Mouse (Mus musculus): ENCODE results near the gene Rars. TPM values are rescaled to one million over a fixed set of nuclear protein-coding genes. Genes with fewer than 3 reads are reported as not detected.
"Not testable (repeated sequence)": the region's sequence is repeated elsewhere in the genome, so short reads cannot be mapped to it uniquely, and the experiment has no call there.

Gene Rars
- polyA plus RNA-seq, 1 experiment from 2014 or later, result 72.0 TPM

- WGBS, result 87% methylated on average over 4 of the region's 4 CpGs
- no peaks in the 10 kb centered on the region for H3K9me3 ChIP-seq
- no peak overlapping the region for H3K4me2 ChIP-seq
- no peaks in the 10 kb centered on the region for H3K27me3 ChIP-seq
- no peak for ATAC-seq (ENCODE audit: low FRiP score)
- no peak overlapping the region for H3K4me3 ChIP-seq
- H3K36me3 ChIP-seq, result peaks cover 47% of the 10 kb centered on the region
- H3K4me1 ChIP-seq (replicated peaks), result peaks cover 19% of the 10 kb centered on the region
- no peak overlapping the region for H3K27ac ChIP-seq
- H3K9ac ChIP-seq, result no peak overlapping the region
Observed at GRCm38 (mm10) chr11:35832139-35832538, 2.2 kb downstream of the Rars start.

GRCm38 (mm10) chr11:35827714-35828113 lies 6.6 kb downstream of the Rars start:
- no peaks in the 10 kb centered on the region for H3K9me3 ChIP-seq
- no peak for ATAC-seq (ENCODE audit: low FRiP score)
- H3K27ac ChIP-seq, result no peak overlapping the region
- H3K4me3 ChIP-seq, result no peak overlapping the region
- H3K36me3 ChIP-seq, result peaks cover 87% of the 10 kb centered on the region
- H3K4me1 ChIP-seq (replicated peaks), result peaks cover 6% of the 10 kb centered on the region
- WGBS, result 95% methylated on average over 6 of the region's 6 CpGs
- H3K4me2 ChIP-seq, result no peak overlapping the region
- no peaks in the 10 kb centered on the region for H3K27me3 ChIP-seq
- H3K9ac ChIP-seq, result no peak overlapping the region

- Histone ChIP-seq H3K4me3 (no peak overlapping the region), H3K9me3 (no peaks in the 10 kb centered on the region), H3K9ac (no peak overlapping the region), H3K4me2 (no peak overlapping the region), H3K4me1 (replicated peaks) (no peaks in the 10 kb centered on the region), H3K27ac (no peak overlapping the region), H3K27me3 (no peaks in the 10 kb centered on the region), H3K36me3 (peaks cover 97% of the 10 kb centered on the region)
- ATAC-seq (ENCODE audit: low FRiP score), result no peak
- WGBS, result 93% methylated on average over 12 of the region's 12 CpGs
Observed at GRCm38 (mm10) chr11:35816316-35816715, 18.0 kb downstream of the Rars start.

- no peaks in the 10 kb centered on the region for H3K4me1 ChIP-seq (replicated peaks)
- ATAC-seq (ENCODE audit: low FRiP score), result no peak
- no peak overlapping the region for H3K4me3 ChIP-seq
- WGBS, result 86% methylated on average over 10 of the region's 10 CpGs
- no peak overlapping the region for H3K9ac ChIP-seq
- no peak overlapping the region for H3K27ac ChIP-seq
- no peaks in the 10 kb centered on the region for H3K9me3 ChIP-seq
- H3K4me2 ChIP-seq, result no peak overlapping the region
- peaks cover 99% of the 10 kb centered on the region for H3K36me3 ChIP-seq
- H3K27me3 ChIP-seq, result no peaks in the 10 kb centered on the region
Observed at GRCm38 (mm10) chr11:35811458-35811857, 22.8 kb downstream of the Rars start.

GRCm38 (mm10) chr11:35801332-35801731 lies 33.0 kb downstream of the Rars start:
- no peak for ATAC-seq (ENCODE audit: low FRiP score)
- Histone ChIP-seq H3K4me3 (no peak overlapping the region), H3K4me2 (no peak overlapping the region), H3K36me3 (peaks cover 3% of the 10 kb centered on the region; the same call in 1 of the 2 replicates), H3K9ac (no peak overlapping the region), H3K4me1 (replicated peaks) (peaks cover 24% of the 10 kb centered on the region), H3K27ac (no peak overlapping the region), H3K9me3 (no peaks in the 10 kb centered on the region), H3K27me3 (peaks cover 39% of the 10 kb centered on the region)
- WGBS, result 76% methylated on average over 5 of the region's 5 CpGs

- 7% methylated on average over 11 of the region's 11 CpGs for WGBS
- no peaks in the 10 kb centered on the region for H3K9me3 ChIP-seq
- no peaks in the 10 kb centered on the region for H3K36me3 ChIP-seq
- H3K27ac ChIP-seq, result peak within 1 kb of the TSS; percentile 91
- H3K4me1 ChIP-seq (replicated peaks), result peaks cover 27% of the 10 kb centered on the region
- ATAC-seq (ENCODE audit: low FRiP score), result peak; percentile 30; the same call in 1 of the 2 replicates
- peak within 1 kb of the TSS; percentile 88 for H3K4me2 ChIP-seq
- H3K27me3 ChIP-seq, result peaks cover 57% of the 10 kb centered on the region
- H3K9ac ChIP-seq, result peak within 1 kb of the TSS; percentile 82
- peak within 1 kb of the TSS; percentile 69 for H3K4me3 ChIP-seq
Observed at GRCm38 (mm10) chr11:35798874-35799273, 35.4 kb downstream of the Rars start, which contains the start of gene Fbll1. Gene Fbll1, minus strand, starts transcription at chr11:35798884.

GRCm38 (mm10) chr11:35798495-35798820 lies 35.8 kb downstream of the Rars start:
- Histone ChIP-seq H3K9me3 (no peaks in the 10 kb centered on the region), H3K4me3 (peak overlapping the region; percentile 69), H3K36me3 (no peaks in the 10 kb centered on the region), H3K27ac (peak overlapping the region; percentile 91), H3K27me3 (peaks cover 57% of the 10 kb centered on the region), H3K9ac (peak overlapping the region; percentile 82), H3K4me2 (peak overlapping the region; percentile 88), H3K4me1 (replicated peaks) (peaks cover 27% of the 10 kb centered on the region)
- 2% methylated on average over 20 of the region's 23 CpGs for WGBS
- ATAC-seq (ENCODE audit: low FRiP score), result peak; percentile 96

- 3% methylated on average over 67 of the region's 86 CpGs for WGBS
- peak; percentile 80 for ATAC-seq (ENCODE audit: low FRiP score)
- H3K4me3 ChIP-seq, result peak overlapping the region; percentile 69
Observed at GRCm38 (mm10) chr11:35797751-35798494, 36.4 kb downstream of the Rars start.

GRCm38 (mm10) chr11:35792800-35793199 lies 41.5 kb downstream of the Rars start:
- H3K4me2 ChIP-seq; H3K9me3 ChIP-seq; H3K36me3 ChIP-seq; H3K4me3 ChIP-seq; ATAC-seq (ENCODE audit: low FRiP score); H3K9ac ChIP-seq; H3K27ac ChIP-seq: not testable (repeated sequence)
- Histone ChIP-seq H3K4me1 (replicated peaks) (peaks cover 21% of the 10 kb centered on the region), H3K27me3 (peaks cover 33% of the 10 kb centered on the region)
- WGBS, result 92% methylated on average over 5 of the region's 5 CpGs

More at GRCm38 (mm10) chr11:35797751-35798494, 36.4 kb downstream of the Rars start:
- H3K27me3 ChIP-seq, result peaks cover 57% of the 10 kb centered on the region
- no peaks in the 10 kb centered on the region for H3K9me3 ChIP-seq
- H3K4me2 ChIP-seq, result peak overlapping the region; percentile 88
- no peaks in the 10 kb centered on the region for H3K36me3 ChIP-seq
- peak overlapping the region; percentile 91 for H3K27ac ChIP-seq
- H3K4me1 ChIP-seq (replicated peaks), result peaks cover 27% of the 10 kb centered on the region
- peak overlapping the region; percentile 82 for H3K9ac ChIP-seq

- H3K27ac ChIP-seq, result no peak overlapping the region
- peaks cover 33% of the 10 kb centered on the region for H3K36me3 ChIP-seq
- H3K9me3 ChIP-seq, result no peaks in the 10 kb centered on the region
- H3K4me3 ChIP-seq, result no peak overlapping the region
- no peak overlapping the region for H3K9ac ChIP-seq
- WGBS, result 49% methylated on average over 2 of the region's 2 CpGs
- H3K27me3 ChIP-seq, result no peaks in the 10 kb centered on the region
- no peak overlapping the region for H3K4me2 ChIP-seq
- H3K4me1 ChIP-seq (replicated peaks), result peaks cover 3% of the 10 kb centered on the region; the same call in 1 of the 2 replicates
- ATAC-seq (ENCODE audit: low FRiP score), result no peak
Observed at GRCm38 (mm10) chr11:35788443-35788842, 45.9 kb downstream of the Rars start.

- ATAC-seq (ENCODE audit: low FRiP score), result no peak
- Histone ChIP-seq H3K4me1 (replicated peaks) (peaks cover 3% of the 10 kb centered on the region; the same call in 1 of the 2 replicates), H3K4me3 (no peak overlapping the region), H3K9me3 (no peaks in the 10 kb centered on the region), H3K36me3 (peaks cover 52% of the 10 kb centered on the region), H3K9ac (no peak overlapping the region), H3K27ac (no peak overlapping the region), H3K4me2 (no peak overlapping the region), H3K27me3 (no peaks in the 10 kb centered on the region)
- WGBS, result 94% methylated on average over 4 of the region's 4 CpGs
Observed at GRCm38 (mm10) chr11:35784537-35784936, 49.8 kb downstream of the Rars start.

- Histone ChIP-seq H3K4me3 (no peak overlapping the region), H3K9ac (no peak overlapping the region), H3K4me1 (replicated peaks) (peaks cover 3% of the 10 kb centered on the region; the same call in 1 of the 2 replicates), H3K27me3 (no peaks in the 10 kb centered on the region), H3K4me2 (no peak overlapping the region), H3K36me3 (peaks cover 57% of the 10 kb centered on the region), H3K27ac (no peak overlapping the region), H3K9me3 (no peaks in the 10 kb centered on the region)
- no peak for ATAC-seq (ENCODE audit: low FRiP score)
- WGBS, result 90% methylated on average over 3 of the region's 3 CpGs
Observed at GRCm38 (mm10) chr11:35784002-35784401, 50.3 kb downstream of the Rars start.

GRCm38 (mm10) chr11:35783038-35783437 lies 51.3 kb downstream of the Rars start:
- WGBS, result 91% methylated on average over 5 of the region's 5 CpGs

More at GRCm38 (mm10) chr11:35783038-35783437, 51.3 kb downstream of the Rars start:
- Histone ChIP-seq H3K27ac (no peak overlapping the region), H3K4me2 (no peak overlapping the region), H3K36me3 (peaks cover 67% of the 10 kb centered on the region), H3K4me1 (replicated peaks) (no peaks in the 10 kb centered on the region), H3K9me3 (no peaks in the 10 kb centered on the region), H3K27me3 (no peaks in the 10 kb centered on the region), H3K4me3 (no peak overlapping the region), H3K9ac (no peak overlapping the region)
- no peak for ATAC-seq (ENCODE audit: low FRiP score)
